Mouse (Mus musculus) heart, adult 2 months (tissue): ENCODE measurements around the gene Ifna15. TPM values are rescaled to one million over a fixed set of nuclear protein-coding genes. Genes with fewer than 3 reads are reported as not detected.
A peak's percentile ranks its signal among the peaks of the same experiment; 100 is the strongest.

Experiments
- DNase-seq, 2 experiments: peaks; one replicate each; pipeline ENCODE4 v3.0.0; 2021
- H3K27ac ChIP-seq: fragments of 200-600 bp; 2 replicates; pipeline ENCODE4 v1.8.1; 2022
- H3K27me3 ChIP-seq: fragments of 200-500 bp; 2 replicates; pipeline ENCODE4 v1.6.1; 2012; ENCODE audit warnings: mild to moderate bottlenecking, low read length, inconsistent platforms, mixed read lengths; ENCODE audit not compliant: control insufficient read depth, insufficient read depth
- H3K36me3 ChIP-seq: fragments of 200-500 bp; 2 replicates; pipeline ENCODE4 v1.6.1; 2012; ENCODE audit warnings: low read length, inconsistent platforms; ENCODE audit not compliant: control insufficient read depth, insufficient read depth
- H3K4me1 ChIP-seq: fragments of 200-500 bp; 2 replicates; pipeline ENCODE4 v1.6.1; 2011; ENCODE audit warnings: low read length; ENCODE audit not compliant: control insufficient read depth, insufficient read depth
- H3K4me3 ChIP-seq: fragments of 200-600 bp; 2 replicates; pipeline ENCODE4 v1.8.1; 2022
- H3K79me2 ChIP-seq: fragments of 200-500 bp; replicated peaks from 2 replicates; pipeline ENCODE4 v1.6.1; 2012; ENCODE audit warnings: mild to moderate bottlenecking, inconsistent platforms, low read length, moderate library complexity, mixed read lengths; ENCODE audit not compliant: control insufficient read depth, insufficient read depth
- H3K9ac ChIP-seq: fragments of 200-500 bp; 2 replicates; pipeline ENCODE4 v1.6.1; 2012; ENCODE audit warnings: low read depth, mild to moderate bottlenecking, control low read depth, inconsistent platforms, low read length, mixed read lengths
- CTCF ChIP-seq: fragments of 200-600 bp; IDR thresholded peaks from 2 replicates; pipeline ENCODE4 v1.8.1; 2022; ENCODE audit warnings: antibody characterized with exemption, mild to moderate bottlenecking, moderate library complexity
- EP300 ChIP-seq: fragments of 200-500 bp; IDR thresholded peaks from 2 replicates; pipeline ENCODE4 v1.6.1; 2011; ENCODE audit warnings: low read depth, low read length, control low read depth; ENCODE audit not compliant: insufficient read depth
- POLR2A ChIP-seq: fragments of 200-500 bp; IDR thresholded peaks from 2 replicates; pipeline ENCODE4 v1.6.1; 2011; ENCODE audit warnings: mild to moderate bottlenecking, low read depth, low read length, control low read depth; ENCODE audit not compliant: insufficient read depth
- WGBS: fragments of 180-500 bp; shearing (Covaris S2); methylation state at CpG from one replicate; pipeline ENCODE4 v1.1.7; 2018; 5-methylcytosine and 5-hydroxymethylcytosine counted together
- intact Hi-C: fragments of 180-260 bp; cut with DNase I; formaldehyde crosslinking; loops from one replicate; pipeline ENCODE4 v1.15.1; 2025
- polyA plus RNA-seq: library from polyadenylated mRNA; depleted of rRNA; stranded (reverse); fragments of >200 nt; gene quantifications from 2 replicates; pipeline ENCODE4 v1.2.3, GENCODE M21; 2012; rRNA removed
- total RNA-seq, 2 experiments: library from RNA; stranded (reverse); gene quantifications; 2 replicates each; pipeline ENCODE4 v1.2.3; 2021

Ifna15 gene
- total and polyA plus RNA-seq, 3 experiments, result not detected

GRCm38 (mm10) chr4:88522674-88523073 lies 35.4 kb downstream of the Ifna15 start, which contains the start of gene Ifnb1:
Ifnb1 (minus strand) TSS chr4:88522774.
- H3K4me1 ChIP-seq, result no peaks in the 10 kb centered on the region
- TF ChIP-seq POLR2A, result no peak
- no peak for TF ChIP-seq EP300
- TF ChIP-seq CTCF, result no peak
- H3K27me3 ChIP-seq, result no peaks in the 10 kb centered on the region
- WGBS, result 84% methylated on average over 4 of the region's 4 CpGs
- H3K4me3 ChIP-seq, result no peak within 1 kb of the TSS
- H3K36me3 ChIP-seq, result no peaks in the 10 kb centered on the region
- no peak within 1 kb of the TSS for H3K9ac ChIP-seq
- H3K27ac ChIP-seq, result no peak within 1 kb of the TSS
- H3K79me2 ChIP-seq, result no peaks in the 10 kb centered on the region
- no peak for DNase-seq
- intact Hi-C loops, result loop anchor here (1.0 kb wide), 1 partner anchor 21 kb away; no protein-coding TSS in a partner anchor

- WGBS, result 89% methylated on average over 2 of the region's 2 CpGs
- H3K79me2 ChIP-seq, result no peaks in the 10 kb centered on the region
- no peaks in the 10 kb centered on the region for H3K36me3 ChIP-seq
- TF ChIP-seq CTCF, result no peak
- TF ChIP-seq EP300, result no peak
- no peak for TF ChIP-seq POLR2A
- H3K9ac ChIP-seq, result no peak overlapping the region
- H3K4me1 ChIP-seq, result peaks cover 8% of the 10 kb centered on the region
- intact Hi-C loops, result loop anchor here (5.0 kb wide), 1 partner anchor 166 kb away; no protein-coding TSS in a partner anchor
- H3K27ac ChIP-seq, result no peak overlapping the region
- DNase-seq, result no peak
- no peak overlapping the region for H3K4me3 ChIP-seq
- no peaks in the 10 kb centered on the region for H3K27me3 ChIP-seq
Measured at GRCm38 (mm10) chr4:88517957-88518356, 40.1 kb downstream of the Ifna15 start.

GRCm38 (mm10) chr4:88515711-88516211 lies 42.3 kb downstream of the Ifna15 start:
- intact Hi-C loops, result loop anchor here (2.0 to 5.0 kb wide), 3 partner anchors 21 to 163 kb away; partner anchors contain the start of gene Hacd4
- H3K9ac ChIP-seq, result no peak overlapping the region
- 1% methylated on average over 4 of the region's 4 CpGs for WGBS
- no peaks in the 10 kb centered on the region for H3K27me3 ChIP-seq
- no peaks in the 10 kb centered on the region for H3K36me3 ChIP-seq
- TF ChIP-seq CTCF, result 0 out of 2 replicates have a peak, but pooled peaks have one; percentile 2
- no peak for TF ChIP-seq POLR2A
- TF ChIP-seq EP300, result 0 out of 2 replicates have a peak, but pooled peaks have one; percentile 21
- H3K4me1 ChIP-seq, result peaks cover 8% of the 10 kb centered on the region
- H3K27ac ChIP-seq, result peak overlapping the region; percentile 67
- DNase-seq, result peak; percentile 56 to 62
- peak overlapping the region; percentile 41 for H3K4me3 ChIP-seq
- no peaks in the 10 kb centered on the region for H3K79me2 ChIP-seq

GRCm38 (mm10) chr4:88515250-88515649 lies 42.8 kb downstream of the Ifna15 start:
- DNase-seq, result no peak
- TF ChIP-seq POLR2A (no peak), CTCF (no peak), EP300 (no peak)
- Histone ChIP-seq H3K9ac (no peak overlapping the region), H3K4me3 (peak overlapping the region; percentile 41), H3K27ac (peak overlapping the region; percentile 67), H3K36me3 (no peaks in the 10 kb centered on the region), H3K27me3 (no peaks in the 10 kb centered on the region), H3K4me1 (peaks cover 8% of the 10 kb centered on the region), H3K79me2 (no peaks in the 10 kb centered on the region)
- intact Hi-C loops, result loop anchor here (2.0 to 5.0 kb wide), 3 partner anchors 20 to 163 kb away; partner anchors contain the start of gene Hacd4
- WGBS, result 13% methylated on average over 2 of the region's 2 CpGs

- peak; percentile 56 to 60 for DNase-seq
- Histone ChIP-seq H3K79me2 (no peaks in the 10 kb centered on the region), H3K36me3 (no peaks in the 10 kb centered on the region), H3K27me3 (no peaks in the 10 kb centered on the region), H3K9ac (no peak overlapping the region), H3K4me1 (peaks cover 8% of the 10 kb centered on the region), H3K27ac (no peak overlapping the region; the same call in 1 of the 2 replicates), H3K4me3 (no peak overlapping the region)
- intact Hi-C loops, result loop anchor here (2.0 kb wide), 2 partner anchors 20 to 76 kb away; partner anchors contain the start of gene Hacd4
- WGBS, result 11% methylated on average over 4 of the region's 4 CpGs
- TF ChIP-seq CTCF (peak; percentile 92), EP300 (no peak), POLR2A (no peak)
Measured at GRCm38 (mm10) chr4:88514403-88514802, 43.6 kb downstream of the Ifna15 start.

- no peaks in the 10 kb centered on the region for H3K27me3 ChIP-seq
- TF ChIP-seq CTCF (no peak), EP300 (no peak), POLR2A (no peak)
- H3K9ac ChIP-seq, result no peak overlapping the region
- intact Hi-C loops, result loop anchor here (2.0 kb wide), 2 partner anchors 19 to 75 kb away; partner anchors contain the start of gene Hacd4
- H3K36me3 ChIP-seq, result no peaks in the 10 kb centered on the region
- H3K4me1 ChIP-seq, result peaks cover 8% of the 10 kb centered on the region
- 60% methylated on average over 4 of the region's 4 CpGs for WGBS
- H3K27ac ChIP-seq, result no peak overlapping the region
- DNase-seq, result no peak
- no peaks in the 10 kb centered on the region for H3K79me2 ChIP-seq
- H3K4me3 ChIP-seq, result no peak overlapping the region
Measured at GRCm38 (mm10) chr4:88513743-88514142, 44.3 kb downstream of the Ifna15 start.

Other genes with a start within 250 kb of the Ifna15 start
- gene Hacd4, start 119.3 kb downstream of the Ifna15 start, total RNA-seq, result 1 to 10 TPM; 3.5 to 5.4 TPM
- 2.9 and 5.0 TPM in 2 replicates for gene Hacd4, start 119.3 kb downstream of the Ifna15 start, polyA plus RNA-seq
- not detected for gene Ifnb1, start 35.5 kb downstream of the Ifna15 start, total RNA-seq
- not detected in 2 replicates for gene Ifnb1, start 35.5 kb downstream of the Ifna15 start, polyA plus RNA-seq
- not detected for gene Ifna14, start 13.6 kb upstream of the Ifna15 start, total RNA-seq
- gene Ifna14, start 13.6 kb upstream of the Ifna15 start, polyA plus RNA-seq, result not detected in 2 replicates
- not detected for gene Ifna9, start 34.1 kb upstream of the Ifna15 start, total RNA-seq
- not detected in 2 replicates for gene Ifna9, start 34.1 kb upstream of the Ifna15 start, polyA plus RNA-seq
- gene Ifna12, start 45.1 kb upstream of the Ifna15 start, total RNA-seq, result not detected
- not detected in 2 replicates for gene Ifna12, start 45.1 kb upstream of the Ifna15 start, polyA plus RNA-seq
- gene C87499, start 76.2 kb upstream of the Ifna15 start, total RNA-seq, result not detected
- not detected in 2 replicates for gene C87499, start 76.2 kb upstream of the Ifna15 start, polyA plus RNA-seq
- not detected for gene Ifna13, start 86.2 kb upstream of the Ifna15 start, total RNA-seq
- not detected in 2 replicates for gene Ifna13, start 86.2 kb upstream of the Ifna15 start, polyA plus RNA-seq
- not detected for gene Ifna16, start 118.7 kb upstream of the Ifna15 start, total RNA-seq
- not detected in 2 replicates for gene Ifna16, start 118.7 kb upstream of the Ifna15 start, polyA plus RNA-seq
- not detected for gene Ifna2, start 125.7 kb upstream of the Ifna15 start, total RNA-seq
- not detected in 2 replicates for gene Ifna2, start 125.7 kb upstream of the Ifna15 start, polyA plus RNA-seq
- gene Ifnab, start 133.1 kb upstream of the Ifna15 start, total RNA-seq, result not detected
- gene Ifnab, start 133.1 kb upstream of the Ifna15 start, polyA plus RNA-seq, result not detected in 2 replicates
- under 1 TPM in 1 of 2 experiments, not detected in 1; 0.36 TPM for gene Gm26566, start 163.6 kb upstream of the Ifna15 start, total RNA-seq
- 0.20 TPM in 1 of 2 replicates, not detected in the other for gene Gm26566, start 163.6 kb upstream of the Ifna15 start, polyA plus RNA-seq
- gene Klhl9, start 164.2 kb upstream of the Ifna15 start, total RNA-seq, result 10 to 100 TPM; 71.0 to 71.1 TPM
- 11.8 and 26.1 TPM in 2 replicates for gene Klhl9, start 164.2 kb upstream of the Ifna15 start, polyA plus RNA-seq
- gene Gm13271, start 196.6 kb upstream of the Ifna15 start, total RNA-seq, result not detected
- gene Gm13271, start 196.6 kb upstream of the Ifna15 start, polyA plus RNA-seq, result not detected in 2 replicates
- not detected for gene Gm13283, start 201.9 kb upstream of the Ifna15 start, total RNA-seq
- gene Gm13283, start 201.9 kb upstream of the Ifna15 start, polyA plus RNA-seq, result not detected in 2 replicates
- gene Gm13290, start 215.6 kb upstream of the Ifna15 start, total RNA-seq, result not detected
- gene Gm13290, start 215.6 kb upstream of the Ifna15 start, polyA plus RNA-seq, result not detected in 2 replicates
- not detected for gene Gm13289, start 218.7 kb upstream of the Ifna15 start, total RNA-seq
- gene Gm13289, start 218.7 kb upstream of the Ifna15 start, polyA plus RNA-seq, result not detected in 2 replicates
- not detected for gene Gm13272, start 221.6 kb upstream of the Ifna15 start, total RNA-seq
- gene Gm13272, start 221.6 kb upstream of the Ifna15 start, polyA plus RNA-seq, result not detected in 2 replicates
- gene Ifnz, start 223.9 kb upstream of the Ifna15 start, total RNA-seq, result not detected
- not detected in 2 replicates for gene Ifnz, start 223.9 kb upstream of the Ifna15 start, polyA plus RNA-seq
- gene Gm13276, start 227.5 kb upstream of the Ifna15 start, total RNA-seq, result not detected
- not detected in 2 replicates for gene Gm13276, start 227.5 kb upstream of the Ifna15 start, polyA plus RNA-seq
- not detected for gene Gm13277, start 230.4 kb upstream of the Ifna15 start, total RNA-seq
- not detected in 2 replicates for gene Gm13277, start 230.4 kb upstream of the Ifna15 start, polyA plus RNA-seq
- gene Gm13278, start 233.3 kb upstream of the Ifna15 start, total RNA-seq, result not detected
- gene Gm13278, start 233.3 kb upstream of the Ifna15 start, polyA plus RNA-seq, result not detected in 2 replicates
- not detected for gene Gm13275, start 236.2 kb upstream of the Ifna15 start, total RNA-seq
- gene Gm13275, start 236.2 kb upstream of the Ifna15 start, polyA plus RNA-seq, result not detected in 2 replicates
- gene Gm13279, start 239.2 kb upstream of the Ifna15 start, total RNA-seq, result not detected
- not detected in 2 replicates for gene Gm13279, start 239.2 kb upstream of the Ifna15 start, polyA plus RNA-seq
- gene Gm13285, start 241.4 kb upstream of the Ifna15 start, total RNA-seq, result not detected
- gene Gm13285, start 241.4 kb upstream of the Ifna15 start, polyA plus RNA-seq, result not detected in 2 replicates
- gene Gm13287, start 245.0 kb upstream of the Ifna15 start, total RNA-seq, result not detected
- gene Gm13287, start 245.0 kb upstream of the Ifna15 start, polyA plus RNA-seq, result not detected in 2 replicates
- not detected for gene Gm13288, start 247.3 kb upstream of the Ifna15 start, total RNA-seq
- not detected in 2 replicates for gene Gm13288, start 247.3 kb upstream of the Ifna15 start, polyA plus RNA-seq